Mouse (Mus musculus): ENCODE results near the gene Meis1. TPM values are rescaled to one million over a fixed set of nuclear protein-coding genes. Genes with fewer than 3 reads are reported as not detected.

The Meis1 gene
- total and polyA plus RNA-seq, 3 experiments: 8.2 to 16.5 TPM; not detected in 1

DNA sequence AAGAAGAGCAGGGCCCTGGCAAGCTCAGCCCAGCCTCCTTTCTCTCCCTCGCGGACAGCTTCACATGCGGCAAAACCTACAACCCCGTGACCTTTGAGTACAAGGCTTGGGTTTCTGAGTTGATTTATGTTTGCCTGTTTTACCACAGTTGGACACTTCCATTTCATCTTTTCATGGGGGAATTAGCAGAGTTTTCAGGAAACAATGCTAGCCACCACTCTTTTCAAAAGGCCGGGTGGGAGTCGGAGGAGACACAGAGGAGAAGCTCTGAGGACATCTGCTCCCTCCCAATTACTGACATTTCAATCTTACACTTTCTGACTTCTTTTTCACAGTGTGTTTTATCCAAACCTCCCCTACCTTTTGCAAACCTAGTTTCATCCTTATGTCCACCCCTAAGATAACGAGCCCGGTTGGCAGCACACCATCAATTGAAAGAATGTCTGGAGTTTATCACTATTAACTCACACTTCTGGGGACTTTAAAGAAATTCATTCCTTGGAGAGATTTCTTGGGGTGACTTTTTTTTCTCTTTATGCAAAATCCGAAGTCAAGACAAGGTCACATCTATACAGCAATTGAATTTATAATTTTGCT lies 133.0 kb downstream of the Meis1 start:
- H3K27ac ChIP-seq (ENCODE audit: control insufficient read depth, low read depth, low read length): peak overlapping the region; percentile 54; the same call in 1 of the 2 replicates

GRCm38 (mm10) chr11:18885036-18885728 lies 133.6 kb downstream of the Meis1 start:
- no peaks in the 10 kb centered on the region for H3K79me2 ChIP-seq (ENCODE audit: control insufficient read depth, insufficient read depth, low read length, poor library complexity)
- peaks cover 0 to 24% of the 10 kb centered on the region in 2 experiments; a peak in 3 of 4 replicates for H3K36me3 ChIP-seq (ENCODE audit: control insufficient read depth in 1 of 2, insufficient read depth in 2 of 2, low read length in 2 of 2)
- H3K27ac ChIP-seq (ENCODE audit: control insufficient read depth, low read depth, low read length): no peak overlapping the region
- H3K9me3 ChIP-seq (replicated peaks; ENCODE audit: insufficient read depth, low read length): no peaks in the 10 kb centered on the region
- peaks cover 9 to 23% of the 10 kb centered on the region in 2 experiments for H3K4me1 ChIP-seq (ENCODE audit: control insufficient read depth in 1 of 2, insufficient read depth in 2 of 2, low read length in 2 of 2)
- H3K4me3 ChIP-seq (ENCODE audit: control insufficient read depth in 1 of 2, insufficient read depth in 1 of 2, low read depth in 2 of 2, low read length in 2 of 2): no peak overlapping the region
- DNase-seq (ENCODE audit: low read depth, low spot score): no peak
- no peaks in the 10 kb centered on the region for H3K27me3 ChIP-seq (ENCODE audit: control insufficient read depth in 1 of 2, insufficient read depth in 2 of 2, low read length in 2 of 2)
- no peak overlapping the region for H3K9ac ChIP-seq (ENCODE audit: control insufficient read depth, low read depth, low read length, poor library complexity, severe bottlenecking)
- TF ChIP-seq CHD1 (IDR thresholded peaks at IDR 0.05; ENCODE audit: low read depth, low read length): no peak
- TF ChIP-seq KAT2A (conservative IDR thresholded peaks at IDR 0.05; ENCODE audit: low read depth, low read length): no peak
- TF ChIP-seq E2F4 (IDR thresholded peaks at IDR 0.05; ENCODE audit: borderline replicate concordance, low read depth, low read length): no peak
- TF ChIP-seq TAL1 (IDR thresholded peaks at IDR 0.05; ENCODE audit: low read length): no peak

More for the DNA sequence above, 133.0 kb downstream of the Meis1 start:
- H3K9ac ChIP-seq (ENCODE audit: control insufficient read depth, low read depth, low read length, poor library complexity, severe bottlenecking): no peak overlapping the region
- H3K27me3 ChIP-seq (ENCODE audit: control insufficient read depth in 1 of 2, insufficient read depth in 2 of 2, low read length in 2 of 2): no peaks in the 10 kb centered on the region
- H3K79me2 ChIP-seq (ENCODE audit: control insufficient read depth, insufficient read depth, low read length, poor library complexity): no peaks in the 10 kb centered on the region
- peaks cover 9 to 23% of the 10 kb centered on the region in 2 experiments for H3K4me1 ChIP-seq (ENCODE audit: control insufficient read depth in 1 of 2, insufficient read depth in 2 of 2, low read length in 2 of 2)
- no peak overlapping the region for H3K4me3 ChIP-seq (ENCODE audit: control insufficient read depth in 1 of 2, insufficient read depth in 1 of 2, low read depth in 2 of 2, low read length in 2 of 2)
- TF ChIP-seq MYC (IDR thresholded peaks at IDR 0.05; ENCODE audit: low read depth, low read length) (no peak), E2F4 (IDR thresholded peaks at IDR 0.05; ENCODE audit: borderline replicate concordance, low read depth, low read length) (no peak), ZNF384 (IDR thresholded peaks at IDR 0.05; ENCODE audit: low read depth, low read length) (no peak), MYB (IDR thresholded peaks at IDR 0.05; ENCODE audit: low read depth, low read length) (no peak; the same call in 1 of the 2 replicates), RAD21 (IDR thresholded peaks at IDR 0.05; ENCODE audit: low read depth, low read length) (no peak), MAX (IDR thresholded peaks at IDR 0.05; ENCODE audit: low read length) (no peak), POLR2AphosphoS2 (IDR thresholded peaks at IDR 0.05; ENCODE audit: low read length) (no peak), NRF1 (IDR thresholded peaks at IDR 0.05; ENCODE audit: insufficient read depth, low read depth, low read length, poor library complexity, severe bottlenecking) (no peak), EP300 (IDR thresholded peaks at IDR 0.05; ENCODE audit: low read depth in 1 of 2, low read length in 2 of 2) (peak in 1 of 2 experiments; percentile 56; a peak in 2 of 4 replicates), TAL1 (IDR thresholded peaks at IDR 0.05; ENCODE audit: low read length) (no peak), ELF1 (IDR thresholded peaks at IDR 0.05; ENCODE audit: low read depth, low read length) (no peak), CHD1 (IDR thresholded peaks at IDR 0.05; ENCODE audit: low read depth, low read length) (peak; percentile 93), TCF12 (IDR thresholded peaks at IDR 0.05; ENCODE audit: low read depth, low read length) (no peak), ZKSCAN1 (IDR thresholded peaks at IDR 0.05; ENCODE audit: low read depth, low read length) (no peak), GATA1 (IDR thresholded peaks at IDR 0.05; ENCODE audit: low read depth, low read length) (peak; percentile 54), POLR2A (IDR thresholded peaks at IDR 0.05; ENCODE audit: control insufficient read depth in 1 of 2, insufficient read depth in 1 of 2, low read depth in 1 of 2, low read length in 2 of 2, poor library complexity in 1 of 2) (no peak), NELFE (IDR thresholded peaks at IDR 0.05; ENCODE audit: low read depth, low read length) (no peak), ZC3H11A (IDR thresholded peaks at IDR 0.05; ENCODE audit: low read depth, low read length) (no peak), TBP (IDR thresholded peaks at IDR 0.05; ENCODE audit: low read depth, low read length) (no peak), CTCF (IDR thresholded peaks at IDR 0.05 in 2 of 3, conservative IDR thresholded peaks at IDR 0.05 in 1 of 3; ENCODE audit: control insufficient read depth in 1 of 3, insufficient read depth in 1 of 3, low read depth in 2 of 3, low read length in 3 of 3, poor library complexity in 1 of 3, severe bottlenecking in 1 of 3) (no peak), MAFK (IDR thresholded peaks at IDR 0.05; ENCODE audit: borderline replicate concordance, low read depth, low read length) (no peak), RCOR1 (IDR thresholded peaks at IDR 0.05; ENCODE audit: low read depth, low read length) (no peak), MEF2A (IDR thresholded peaks at IDR 0.05; ENCODE audit: extremely low read depth, insufficient replicate concordance, low read depth, low read length, poor library complexity, severe bottlenecking) (no peak), HCFC1 (IDR thresholded peaks at IDR 0.05; ENCODE audit: low read depth, low read length) (no peak), SMC3 (IDR thresholded peaks at IDR 0.05; ENCODE audit: low read depth, low read length) (no peak), JUND (IDR thresholded peaks at IDR 0.05; ENCODE audit: low read depth, low read length) (no peak)
- H3K9me3 ChIP-seq (replicated peaks; ENCODE audit: insufficient read depth, low read length): no peaks in the 10 kb centered on the region
- H3K36me3 ChIP-seq (ENCODE audit: control insufficient read depth in 1 of 2, insufficient read depth in 2 of 2, low read length in 2 of 2): peaks cover 0 to 24% of the 10 kb centered on the region in 2 experiments; a peak in 3 of 4 replicates
- peak; percentile 51 for DNase-seq (ENCODE audit: low read depth, low spot score)
